Mouse (Mus musculus): ENCODE results near the gene Sco1.

Gene Sco1

DNA sequence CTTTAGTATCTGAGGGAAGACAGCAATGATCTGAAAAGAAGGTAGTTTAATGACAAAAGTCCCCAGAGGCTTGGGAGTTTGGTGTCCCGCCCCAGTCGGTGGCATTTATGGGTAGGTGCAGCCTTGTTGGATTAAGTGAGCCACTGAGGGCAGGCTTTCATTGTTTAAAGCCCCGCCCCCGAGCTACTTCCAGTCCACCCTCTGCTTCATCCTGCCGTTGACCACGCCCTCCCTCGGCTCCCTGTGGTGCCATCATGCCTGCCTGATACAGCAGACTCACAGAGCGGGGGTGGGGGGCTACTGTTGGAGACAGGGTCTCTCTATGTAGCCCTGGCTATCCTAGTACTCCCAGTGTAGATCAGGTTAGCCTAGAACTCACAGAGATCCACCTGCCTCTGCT lies 9.5 kb upstream of the Sco1 start:
- no peak for DNase-seq (ENCODE audit: low spot score)

DNA sequence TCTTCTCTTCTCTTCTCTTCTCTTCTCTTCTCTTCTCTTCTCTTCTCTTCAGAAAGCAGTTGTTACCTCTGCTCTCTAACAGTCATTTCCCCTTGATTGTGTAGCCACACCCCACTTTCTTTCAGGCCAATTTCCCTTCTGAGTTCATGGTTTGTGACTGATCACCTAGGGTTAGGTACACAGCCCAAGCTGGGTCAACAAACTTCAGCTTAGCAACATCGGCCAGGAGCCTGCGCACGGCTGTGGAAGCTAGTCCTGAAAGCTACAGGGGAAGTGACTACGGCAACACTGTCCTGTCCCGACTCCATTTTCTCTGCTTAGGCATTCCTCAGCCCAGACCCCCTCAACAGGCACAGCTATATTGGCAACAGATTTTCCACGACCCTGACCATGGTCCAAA lies 7.5 kb upstream of the Sco1 start:
- no peak for DNase-seq (ENCODE audit: low spot score)

- no peak for DNase-seq (ENCODE audit: low spot score)
Observed at GRCm38 (mm10) chr11:67047199-67047598, 5.3 kb upstream of the Sco1 start.

- no peak for DNase-seq (ENCODE audit: low spot score)
Observed at GRCm38 (mm10) chr11:67048496-67048895, 4.0 kb upstream of the Sco1 start.

DNA sequence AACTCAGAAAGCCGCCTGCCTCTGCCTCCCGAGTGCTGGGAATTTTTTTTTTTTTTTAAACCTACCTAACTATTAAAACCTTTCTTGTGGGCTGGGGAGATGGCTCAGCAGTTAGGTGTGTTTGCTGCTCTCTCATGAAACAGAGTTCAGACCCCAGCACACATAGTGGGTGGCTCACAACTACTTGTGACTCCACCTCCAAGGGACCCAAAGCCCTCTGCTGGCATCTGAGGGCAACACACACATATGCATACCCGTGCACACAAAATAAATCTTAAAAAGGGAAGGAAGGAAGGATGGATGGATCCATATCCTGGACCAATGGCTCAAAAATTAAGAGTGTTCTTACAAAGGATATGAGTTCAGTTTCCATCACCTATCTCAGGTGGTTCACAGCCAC lies 3.2 kb upstream of the Sco1 start:
- no peak for DNase-seq (ENCODE audit: low spot score)

GRCm38 (mm10) chr11:67051676-67052320 lies 672 bp upstream of the Sco1 start:
- DNase-seq (ENCODE audit: low spot score): no peak

DNA sequence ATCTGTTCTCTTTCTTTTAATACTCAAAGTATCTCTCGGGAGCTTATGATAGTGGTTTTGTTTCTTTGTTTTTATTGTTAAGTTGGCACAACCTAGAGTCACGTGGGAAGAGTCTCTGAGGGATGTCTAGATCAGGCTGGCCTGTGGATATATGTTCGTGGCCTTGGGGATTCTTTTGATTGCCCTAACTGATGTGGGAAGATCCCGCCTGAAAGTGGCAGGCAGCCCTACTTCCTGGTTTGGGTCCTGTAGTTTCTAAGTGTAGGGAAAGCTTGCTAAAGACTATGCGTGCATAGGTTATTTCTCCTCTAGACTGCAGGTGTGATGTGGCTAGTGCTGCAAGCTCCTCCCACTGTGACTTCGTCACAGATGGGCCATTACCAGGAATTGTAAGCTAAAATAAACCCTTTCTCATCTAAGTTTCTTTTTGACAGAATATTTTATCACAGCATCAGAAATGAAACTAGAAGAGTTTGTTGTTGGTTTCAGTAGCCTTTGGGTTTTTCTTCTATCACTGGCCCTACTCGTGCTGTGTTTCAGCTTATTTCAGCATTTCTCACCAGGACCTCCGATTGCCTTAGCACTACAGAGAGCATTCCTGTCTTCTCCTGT lies 2.4 kb downstream of the Sco1 start:
- DNase-seq (ENCODE audit: low spot score): no peak

- DNase-seq (ENCODE audit: low spot score): no peak
Observed at GRCm38 (mm10) chr11:67061311-67061710, 8.8 kb downstream of the Sco1 start.

- DNase-seq (ENCODE audit: low spot score): no peak
Observed at GRCm38 (mm10) chr11:67062726-67063125, 10.3 kb downstream of the Sco1 start.

- no peak for DNase-seq (ENCODE audit: low spot score)
Observed at GRCm38 (mm10) chr11:67067741-67068140, 15.3 kb downstream of the Sco1 start.

DNA sequence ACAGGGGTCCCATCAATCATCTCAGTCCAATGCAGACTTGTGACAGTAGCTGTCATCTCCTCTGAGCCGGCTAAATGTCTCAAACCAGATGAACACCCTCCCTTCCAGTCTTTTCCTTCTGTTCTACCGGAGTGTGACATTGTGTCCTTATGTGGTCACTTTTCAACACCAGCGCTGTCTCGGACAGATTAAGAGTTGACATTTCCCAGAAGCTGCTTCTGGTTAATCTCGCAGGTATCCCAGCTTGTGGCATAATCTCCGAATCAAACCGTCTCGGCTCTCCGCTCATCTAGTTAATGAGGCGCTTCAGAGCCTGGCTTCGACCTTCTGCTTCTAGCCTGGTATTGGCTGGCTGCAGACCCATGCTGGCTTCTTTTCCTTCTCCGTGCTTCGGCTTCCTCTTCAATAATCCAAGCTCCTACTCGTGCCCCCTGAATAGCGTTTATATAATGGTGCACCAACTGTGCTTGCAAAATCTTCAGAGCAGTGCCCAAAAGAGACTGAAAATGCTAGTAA lies 20.2 kb downstream of the Sco1 start:
- DNase-seq (ENCODE audit: low spot score): no peak

DNA sequence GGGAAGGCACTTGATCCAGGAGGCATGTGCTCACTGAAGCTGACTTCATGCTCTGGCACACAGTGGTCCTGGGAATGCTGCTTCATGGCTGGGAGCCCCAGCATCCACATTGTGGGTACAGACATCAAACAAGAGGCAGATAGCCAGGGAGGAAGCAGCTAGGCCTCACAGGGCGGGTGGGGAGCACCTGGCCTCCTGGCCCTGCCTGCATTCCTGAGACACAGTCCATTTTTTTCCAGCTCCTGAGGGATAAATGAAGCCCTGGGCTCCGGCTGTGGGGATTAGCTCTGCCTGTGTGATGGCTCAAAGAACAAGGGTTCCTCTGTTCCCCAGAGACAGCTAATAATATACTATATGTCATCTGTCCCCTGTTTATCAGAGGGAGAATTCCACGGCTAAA lies 22.6 kb downstream of the Sco1 start:
- no peak for DNase-seq (ENCODE audit: low spot score)

GRCm38 (mm10) chr11:67076781-67077180 lies 24.3 kb downstream of the Sco1 start:
- no peak for DNase-seq (ENCODE audit: low spot score)

DNA sequence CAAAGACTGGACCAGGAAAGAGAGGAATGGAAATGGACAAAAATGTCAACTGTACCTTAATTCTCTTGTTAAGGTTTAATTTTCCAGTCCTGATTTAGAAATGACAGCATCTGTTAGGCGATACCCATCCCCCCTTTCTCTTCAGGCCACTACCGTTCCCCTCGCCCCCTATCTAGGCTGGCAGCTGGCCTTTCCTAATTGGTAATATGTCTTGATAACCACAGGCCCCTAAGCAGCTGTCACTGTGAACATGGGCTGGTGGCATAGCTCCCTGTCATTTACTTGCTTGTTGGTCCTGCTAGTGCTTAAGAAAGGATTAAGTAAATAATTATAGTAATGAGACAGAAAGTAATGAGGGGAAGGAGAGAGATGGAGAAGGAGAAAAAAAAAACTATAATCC lies 25.0 kb downstream of the Sco1 start:
- no peak for DNase-seq (ENCODE audit: low spot score)

DNA sequence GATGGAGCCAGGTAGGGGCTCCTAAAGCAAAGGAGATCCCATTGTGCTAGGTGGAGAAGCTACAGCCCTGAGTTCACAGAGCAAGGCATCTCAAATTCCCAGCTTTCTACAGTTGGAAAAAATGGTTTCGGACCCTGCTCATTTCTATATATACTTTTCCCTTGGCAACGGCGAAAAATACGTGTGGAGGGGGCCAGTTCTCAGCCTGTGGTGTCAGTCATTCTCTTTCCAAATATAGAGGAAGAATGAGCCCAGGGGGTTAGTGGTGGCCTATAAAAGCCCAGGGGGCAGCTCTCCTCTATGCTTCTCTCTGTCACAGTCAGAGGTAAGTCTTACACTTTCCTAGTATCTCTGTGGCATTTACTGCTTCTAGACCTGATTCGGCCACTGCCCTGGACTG lies 25.5 kb downstream of the Sco1 start, which contains the start of gene Myh3:
Gene Myh3, plus strand, starts transcription at position 301 of the 400 bp plus-strand sequence.
- no peak for DNase-seq (ENCODE audit: low spot score)

GRCm38 (mm10) chr11:67078888-67079287 lies 26.4 kb downstream of the Sco1 start:
- DNase-seq (ENCODE audit: low spot score): no peak

- DNase-seq (ENCODE audit: low spot score): no peak
Observed at GRCm38 (mm10) chr11:67079740-67080139, 27.3 kb downstream of the Sco1 start.

DNA sequence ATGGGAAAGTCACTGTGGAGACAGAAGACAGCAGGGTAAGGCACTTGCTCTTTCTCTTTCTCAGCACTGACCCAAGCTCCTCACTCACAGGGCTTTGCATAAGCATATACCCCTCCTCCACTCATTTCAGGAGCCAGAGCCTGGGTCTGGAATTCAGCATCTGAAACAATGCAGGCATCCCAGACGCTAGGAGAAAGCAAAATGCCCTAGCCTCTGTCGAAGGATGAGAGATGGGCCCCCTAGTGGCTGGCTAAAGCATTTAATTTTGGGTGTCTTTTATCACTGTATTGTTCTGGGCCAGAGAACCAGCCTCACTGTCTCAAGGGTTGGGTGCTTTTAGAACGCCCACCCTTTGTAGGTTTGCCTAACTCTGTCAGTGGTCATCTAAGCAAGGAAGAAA lies 27.7 kb downstream of the Sco1 start:
- peak; percentile 15 for DNase-seq (ENCODE audit: low spot score)

- no peak for DNase-seq (ENCODE audit: low spot score)
Observed at GRCm38 (mm10) chr11:67081125-67081649, 28.7 kb downstream of the Sco1 start.

DNA sequence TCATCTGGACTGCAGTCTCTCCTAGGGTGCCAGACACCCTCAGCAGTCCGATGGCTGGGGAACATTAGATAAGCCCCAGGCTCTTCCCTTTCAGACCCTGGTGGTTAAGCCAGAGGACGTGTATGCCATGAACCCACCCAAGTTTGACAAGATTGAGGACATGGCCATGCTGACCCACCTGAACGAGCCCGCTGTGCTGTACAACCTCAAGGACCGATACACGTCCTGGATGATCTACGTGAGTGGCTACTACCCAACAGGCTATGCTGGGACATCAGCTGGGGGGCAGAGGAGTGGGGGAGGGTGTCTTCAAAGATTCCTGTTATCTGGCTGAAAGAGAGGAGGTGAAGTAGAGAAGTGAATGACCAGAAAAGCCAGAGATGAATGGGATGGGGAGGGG lies 29.7 kb downstream of the Sco1 start:
- no peak for DNase-seq (ENCODE audit: low spot score)

GRCm38 (mm10) chr11:67082793-67083192 lies 30.3 kb downstream of the Sco1 start:
- no peak for DNase-seq (ENCODE audit: low spot score)

DNA sequence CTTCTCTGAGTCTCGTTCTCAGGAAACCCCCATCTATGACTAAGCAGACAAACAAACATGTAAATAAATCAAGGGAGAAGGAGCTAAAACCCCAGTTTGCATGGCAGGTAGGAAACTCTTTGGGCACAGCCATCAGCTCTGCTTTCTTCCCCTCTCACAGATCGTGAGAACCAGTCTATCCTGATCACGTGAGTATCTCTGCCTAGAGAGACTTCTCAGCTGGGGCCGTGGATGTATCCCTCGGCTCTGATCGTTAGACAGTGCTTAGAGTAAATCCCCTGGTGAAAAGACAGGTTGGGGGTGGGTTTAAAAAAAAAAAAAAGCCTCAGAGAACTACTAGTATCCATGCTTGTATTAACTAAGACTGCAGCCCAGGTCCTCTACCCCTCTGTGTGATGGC lies 30.8 kb downstream of the Sco1 start:
- no peak for DNase-seq (ENCODE audit: low spot score)

DNA sequence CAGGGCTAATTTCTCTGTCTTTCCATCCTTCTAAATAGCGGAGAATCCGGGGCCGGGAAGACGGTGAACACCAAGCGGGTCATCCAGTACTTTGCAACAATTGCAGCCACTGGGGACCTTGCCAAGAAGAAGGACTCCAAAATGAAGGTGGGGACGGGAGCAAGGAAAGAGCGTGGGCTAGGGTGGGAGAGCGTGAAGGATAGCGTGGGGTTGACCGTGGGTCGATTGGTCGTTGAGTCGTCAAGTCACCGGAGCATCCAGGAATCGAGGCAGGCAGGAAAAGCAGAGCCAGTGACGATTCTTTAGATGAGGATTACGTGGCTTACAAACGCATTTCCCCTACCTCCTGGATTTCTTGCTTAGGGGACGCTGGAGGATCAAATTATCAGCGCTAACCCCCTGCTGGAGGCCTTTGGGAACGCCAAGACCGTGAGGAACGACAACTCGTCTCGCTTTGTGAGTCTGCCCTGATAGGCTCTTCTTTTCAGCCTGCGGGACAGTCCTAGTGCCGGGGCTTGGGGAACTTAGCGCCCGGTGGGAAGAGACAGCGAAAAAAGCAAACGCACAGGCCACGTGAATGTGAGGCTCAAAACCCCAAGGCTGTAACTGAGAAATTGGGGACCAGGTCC lies 31.4 kb downstream of the Sco1 start:
- no peak for DNase-seq (ENCODE audit: low spot score)
